Mouse (Mus musculus) kidney, embryonic 16.5 days (tissue): Measurements from ENCODE around the gene Hspd1. TPM values are rescaled to one million over a fixed set of nuclear protein-coding genes. Genes with fewer than 3 reads are reported as not detected.

ENCODE experiments used
- ATAC-seq: fragments of 200-750 bp; cut with Nextera tagmentation; 2 replicates; pipeline ENCODE4 v1.8.0; 2017; ENCODE audit warnings: moderate TSS enrichment; ENCODE audit not compliant: low FRiP score, low TSS enrichment
- H3K27ac ChIP-seq: fragments of 300-500 bp; sonication (generic); 2 replicates; pipeline ENCODE4 v1.5.1; 2014; ENCODE audit warnings: low read length
- H3K27me3 ChIP-seq: fragments of 300-500 bp; sonication (generic); 2 replicates; pipeline ENCODE4 v1.6.1; 2014; ENCODE audit warnings: low read length, control low read depth, mixed read lengths; ENCODE audit not compliant: insufficient read depth
- H3K36me3 ChIP-seq: fragments of 300-500 bp; sonication (generic); 2 replicates; pipeline ENCODE4 v1.6.1; 2014; ENCODE audit warnings: low read length, control low read depth, mixed read lengths; ENCODE audit not compliant: insufficient read depth
- H3K4me1 ChIP-seq: fragments of 300-500 bp; sonication (generic); 2 replicates; pipeline ENCODE4 v1.6.1; 2014; ENCODE audit warnings: low read length, control low read depth, mixed read lengths; ENCODE audit not compliant: insufficient read depth
- H3K4me2 ChIP-seq: fragments of 300-500 bp; sonication (generic); replicated peaks from 2 replicates; pipeline ENCODE4 v1.6.1; 2014; ENCODE audit warnings: low read depth, low read length
- H3K4me3 ChIP-seq: fragments of 300-500 bp; sonication (generic); 2 replicates; pipeline ENCODE4 v1.5.1; 2014; ENCODE audit warnings: mild to moderate bottlenecking, low read length
- H3K9ac ChIP-seq: fragments of 300-500 bp; sonication (generic); replicated peaks from 2 replicates; pipeline ENCODE4 v1.6.1; 2014; ENCODE audit warnings: low read length
- H3K9me3 ChIP-seq: fragments of 300-500 bp; sonication (generic); 2 replicates; pipeline ENCODE4 v1.6.1; 2016; ENCODE audit warnings: low read length, control low read depth
- WGBS: fragments of 180-500 bp; shearing (Covaris S2); extraction: QIAGEN DNeasy Blood & Tissue Kit; methylation state at CpG from one replicate; pipeline ENCODE4 v1.1.7; 2014; 5-methylcytosine and 5-hydroxymethylcytosine counted together
- polyA plus RNA-seq: library from polyadenylated mRNA; unstranded; fragments of >200 nt; fragmentation: Nextera tagmentation; extraction: Ambion mirVana; gene quantifications from 2 replicates; pipeline ENCODE4 v1.2.1, GENCODE M21; 2015

The Hspd1 gene
- polyA plus RNA-seq: 480 and 498 TPM in 2 replicates

- Histone ChIP-seq H3K4me3 (peak within 1 kb of the TSS; percentile 97), H3K27me3 (no peaks in the 10 kb centered on the region), H3K9ac (peak within 1 kb of the TSS; percentile 98), H3K36me3 (peaks cover 33% of the 10 kb centered on the region), H3K4me2 (peak within 1 kb of the TSS; percentile 81), H3K4me1 (peaks cover 30% of the 10 kb centered on the region), H3K27ac (peak within 1 kb of the TSS; percentile 97), H3K9me3 (no peaks in the 10 kb centered on the region)
- ATAC-seq: peak; percentile 96
- WGBS: under 1% methylated on average over 62 of the region's 76 CpGs
Observed at GRCm38 (mm10) chr1:55087932-55088610, at the start of gene Hspd1, which contains the start of gene Hspe1. Hspd1 (minus strand) TSS chr1:55088243. Hspe1 (plus strand) TSS chr1:55088132.

- Histone ChIP-seq H3K36me3 (peaks cover 19% of the 10 kb centered on the region), H3K9me3 (no peaks in the 10 kb centered on the region), H3K9ac (no peak overlapping the region), H3K4me3 (no peak overlapping the region), H3K4me2 (no peak overlapping the region), H3K4me1 (peaks cover 14% of the 10 kb centered on the region), H3K27ac (no peak overlapping the region), H3K27me3 (no peaks in the 10 kb centered on the region)
- 89% methylated on average over 1 of the region's 1 CpGs for WGBS
- ATAC-seq: no peak
Observed at GRCm38 (mm10) chr1:55135846-55136245, 47.8 kb upstream of the Hspd1 start.

- no peak overlapping the region for H3K4me3 ChIP-seq
- no peak overlapping the region for H3K4me2 ChIP-seq
- no peak overlapping the region for H3K9ac ChIP-seq
- WGBS: 88% methylated on average over 3 of the region's 3 CpGs
- no peak for ATAC-seq
- H3K27ac ChIP-seq: no peak overlapping the region
- peaks cover 9% of the 10 kb centered on the region; the same call in 1 of the 2 replicates for H3K36me3 ChIP-seq
- H3K27me3 ChIP-seq: no peaks in the 10 kb centered on the region
- H3K4me1 ChIP-seq: peaks cover 14% of the 10 kb centered on the region
- no peaks in the 10 kb centered on the region for H3K9me3 ChIP-seq
Observed at GRCm38 (mm10) chr1:55134301-55134700, 46.3 kb upstream of the Hspd1 start.

GRCm38 (mm10) chr1:55133173-55133572 is 45.1 kb upstream of the Hspd1 start:
- Histone ChIP-seq H3K4me1 (peaks cover 14% of the 10 kb centered on the region), H3K27me3 (no peaks in the 10 kb centered on the region), H3K27ac (no peak overlapping the region), H3K36me3 (0 out of 2 replicates have a peak, but pooled peaks cover 4% of the 10 kb centered on the region), H3K9ac (no peak overlapping the region), H3K9me3 (no peaks in the 10 kb centered on the region), H3K4me2 (no peak overlapping the region), H3K4me3 (no peak overlapping the region)
- ATAC-seq: no peak
- WGBS: 50% methylated on average over 2 of the region's 2 CpGs

- no peaks in the 10 kb centered on the region for H3K9me3 ChIP-seq
- H3K9ac ChIP-seq: peak overlapping the region; percentile 99
- H3K36me3 ChIP-seq: 0 out of 2 replicates have a peak, but pooled peaks cover 3% of the 10 kb centered on the region
- no peak overlapping the region for H3K27ac ChIP-seq
- H3K4me1 ChIP-seq: peaks cover 14% of the 10 kb centered on the region
- no peak for ATAC-seq
- peak overlapping the region; percentile 84 for H3K4me2 ChIP-seq
- 53% methylated on average over 4 of the region's 4 CpGs for WGBS
- H3K27me3 ChIP-seq: no peaks in the 10 kb centered on the region
- H3K4me3 ChIP-seq: peak overlapping the region; percentile 98
Observed at GRCm38 (mm10) chr1:55132308-55132707, 44.3 kb upstream of the Hspd1 start.

- Histone ChIP-seq H3K27me3 (no peaks in the 10 kb centered on the region), H3K4me3 (peak overlapping the region; percentile 98), H3K9me3 (no peaks in the 10 kb centered on the region), H3K4me2 (peak overlapping the region; percentile 84), H3K36me3 (0 out of 2 replicates have a peak, but pooled peaks cover 3% of the 10 kb centered on the region), H3K27ac (peak overlapping the region; percentile 97), H3K4me1 (peaks cover 14% of the 10 kb centered on the region), H3K9ac (peak overlapping the region; percentile 99)
- WGBS: under 1% methylated on average over 36 of the region's 47 CpGs
- ATAC-seq: peak; percentile 93
Observed at GRCm38 (mm10) chr1:55131424-55132014, 43.5 kb upstream of the Hspd1 start.

- peak within 1 kb of the TSS; percentile 99 for H3K9ac ChIP-seq
- H3K27me3 ChIP-seq: no peaks in the 10 kb centered on the region
Observed at GRCm38 (mm10) chr1:55130943-55131401, 42.9 kb upstream of the Hspd1 start, which contains the start of gene Mob4. Mob4 (plus strand) TSS chr1:55131231.

GRCm38 (mm10) chr1:55130190-55130916 is 42.3 kb upstream of the Hspd1 start:
- H3K9me3 ChIP-seq: no peaks in the 10 kb centered on the region
- WGBS: 61% methylated on average over 10 of the region's 10 CpGs
- H3K4me1 ChIP-seq: peaks cover 14% of the 10 kb centered on the region
- H3K4me2 ChIP-seq: peak overlapping the region; percentile 84
- H3K4me3 ChIP-seq: peak overlapping the region; percentile 98
- ATAC-seq: no peak
- H3K9ac ChIP-seq: peak overlapping the region; percentile 73
- no peaks in the 10 kb centered on the region for H3K27me3 ChIP-seq
- H3K27ac ChIP-seq: peak overlapping the region; percentile 87
- H3K36me3 ChIP-seq: no peaks in the 10 kb centered on the region

More at GRCm38 (mm10) chr1:55130943-55131401, 42.9 kb upstream of the Hspd1 start, which contains the start of gene Mob4:
- H3K4me3 ChIP-seq: peak within 1 kb of the TSS; percentile 98
- H3K4me2 ChIP-seq: peak within 1 kb of the TSS; percentile 84
- no peaks in the 10 kb centered on the region for H3K9me3 ChIP-seq
- peak within 1 kb of the TSS; percentile 97 for H3K27ac ChIP-seq
- WGBS: under 1% methylated on average over 41 of the region's 42 CpGs
- ATAC-seq: peak; percentile 97
- peaks cover 14% of the 10 kb centered on the region for H3K4me1 ChIP-seq
- 0 out of 2 replicates have a peak, but pooled peaks cover 3% of the 10 kb centered on the region for H3K36me3 ChIP-seq

- Histone ChIP-seq H3K4me3 (no peak overlapping the region), H3K9ac (no peak overlapping the region), H3K27ac (no peak overlapping the region), H3K36me3 (no peaks in the 10 kb centered on the region), H3K4me1 (peaks cover 14% of the 10 kb centered on the region), H3K27me3 (no peaks in the 10 kb centered on the region), H3K4me2 (no peak overlapping the region), H3K9me3 (no peaks in the 10 kb centered on the region)
- 91% methylated on average over 5 of the region's 5 CpGs for WGBS
- no peak for ATAC-seq
Observed at GRCm38 (mm10) chr1:55129716-55130115, 41.7 kb upstream of the Hspd1 start.
